Mouse (Mus musculus) heart, embryonic 14.5 days (tissue): Measurements from ENCODE around the gene Ntf5. TPM values are rescaled to one million over a fixed set of nuclear protein-coding genes. Genes with fewer than 3 reads are reported as not detected.

Source experiments
- ATAC-seq: fragments of 200-750 bp; cut with Nextera tagmentation; 2 replicates; pipeline ENCODE4 v1.8.0; 2017; ENCODE audit warnings: low read depth, moderate TSS enrichment; ENCODE audit not compliant: insufficient number of reproducible peaks, insufficient read depth, low FRiP score
- H3K27ac ChIP-seq, 2 experiments: fragments of 200-500 bp in 1 of 2; fragments of 300-500 bp in 1 of 2; sonication (generic) in 1 of 2; replicated peaks in 1 of 2; 2 replicates each; pipeline ENCODE4 v1.5.1; 2012 to 2014; ENCODE audit warnings: low read depth in 2 of 2, low read length in 2 of 2, control low read depth in 1 of 2, mild to moderate bottlenecking in 1 of 2, mixed read lengths in 1 of 2; ENCODE audit not compliant: control insufficient read depth in 1 of 2, insufficient read depth in 1 of 2
- H3K27me3 ChIP-seq: fragments of 300-500 bp; sonication (generic); 2 replicates; pipeline ENCODE4 v1.6.1; 2014; ENCODE audit warnings: mild to moderate bottlenecking, low read length, control low read depth; ENCODE audit not compliant: control insufficient read depth, insufficient read depth
- H3K36me3 ChIP-seq: fragments of 300-500 bp; sonication (generic); 2 replicates; pipeline ENCODE4 v1.6.1; 2014; ENCODE audit warnings: mild to moderate bottlenecking, control low read depth, low read length, mixed read lengths; ENCODE audit not compliant: control insufficient read depth, insufficient read depth
- H3K4me1 ChIP-seq, 2 experiments: fragments of 200-500 bp in 1 of 2; fragments of 300-500 bp in 1 of 2; sonication (generic) in 1 of 2; 2 replicates each; pipeline ENCODE4 v1.6.1; 2012 to 2014; ENCODE audit warnings: low read length in 2 of 2, control low read depth in 1 of 2, mixed read lengths in 1 of 2; ENCODE audit not compliant: control insufficient read depth in 2 of 2, insufficient read depth in 2 of 2
- H3K4me2 ChIP-seq: fragments of 300-500 bp; sonication (generic); 2 replicates; pipeline ENCODE4 v1.6.1; 2014; ENCODE audit warnings: mild to moderate bottlenecking, low read length
- H3K4me3 ChIP-seq, 2 experiments: fragments of 200-500 bp in 1 of 2; fragments of 300-500 bp in 1 of 2; sonication (generic) in 1 of 2; 2 replicates each; pipeline ENCODE4 v1.5.1; 2012 to 2014; ENCODE audit warnings: low read length in 2 of 2, mild to moderate bottlenecking in 2 of 2, control low read depth in 1 of 2, low read depth in 1 of 2, moderate library complexity in 1 of 2; ENCODE audit not compliant: control insufficient read depth in 1 of 2, insufficient read depth in 1 of 2
- H3K9ac ChIP-seq: fragments of 300-500 bp; sonication (generic); 2 replicates; pipeline ENCODE4 v1.6.1; 2014; ENCODE audit warnings: mild to moderate bottlenecking, low read length
- H3K9me3 ChIP-seq: fragments of 300-500 bp; sonication (generic); 2 replicates; pipeline ENCODE4 v1.6.1; 2016; ENCODE audit warnings: low read length, control low read depth; ENCODE audit not compliant: control insufficient read depth
- WGBS: fragments of 180-500 bp; shearing (Covaris S2); extraction: QIAGEN DNeasy Blood & Tissue Kit; methylation state at CpG from one replicate; pipeline ENCODE4 v1.1.7; 2014; 5-methylcytosine and 5-hydroxymethylcytosine counted together
- polyA plus RNA-seq: library from polyadenylated mRNA; unstranded; fragments of >200 nt; fragmentation: Nextera tagmentation; extraction: Ambion mirVana; gene quantifications from 2 replicates; pipeline ENCODE4 v1.2.1, GENCODE M21; 2014

The Ntf5 gene
- polyA plus RNA-seq, 1 experiment from 2014 or later = 1.6 TPM

- Histone ChIP-seq H3K27me3 (peaks cover 42% of the 10 kb centered on the region), H3K9me3 (no peaks in the 10 kb centered on the region), H3K4me3 (no peak overlapping the region), H3K9ac (no peak overlapping the region), H3K4me1 (peaks cover 10 to 34% of the 10 kb centered on the region in 2 experiments), H3K4me2 (peak overlapping the region; percentile 94; the same call in 1 of the 2 replicates), H3K27ac (no peak overlapping the region), H3K36me3 (peaks cover 21% of the 10 kb centered on the region)
- ATAC-seq = no peak
- WGBS = 73% methylated on average over 16 of the region's 16 CpGs
These were observed 44.3 kb upstream of the Ntf5 start for GRCm38 (mm10) chr7:45369022-45369745.

- peak overlapping the region; percentile 94 for H3K4me2 ChIP-seq
- peak overlapping the region; percentile 70 for H3K9ac ChIP-seq
- 7% methylated on average over 51 of the region's 52 CpGs for whole genome bisulfite sequencing
- peak overlapping the region; percentile 53 to 57 for H3K4me3 ChIP-seq
- H3K27me3 ChIP-seq = peaks cover 34% of the 10 kb centered on the region
- H3K9me3 ChIP-seq = no peaks in the 10 kb centered on the region
- no peak overlapping the region for H3K27ac ChIP-seq
- peaks cover 27% of the 10 kb centered on the region for H3K36me3 ChIP-seq
- ATAC-seq = no peak; the same call in 1 of the 2 replicates
- H3K4me1 ChIP-seq = peaks cover 10 to 34% of the 10 kb centered on the region in 2 experiments
These were observed 43.5 kb upstream of the Ntf5 start for GRCm38 (mm10) chr7:45369836-45370474.

GRCm38 (mm10) chr7:45370475-45371311, 42.8 kb upstream of the Ntf5 start, which contains the start of gene Lin7b:
TSS of gene Lin7b (minus strand) at chr7:45370583.
- WGBS = 7% methylated on average over 28 of the region's 28 CpGs
- H3K27ac ChIP-seq = no peak within 1 kb of the TSS
- H3K9me3 ChIP-seq = no peaks in the 10 kb centered on the region

GRCm38 (mm10) chr7:45372371-45372770, 41.1 kb upstream of the Ntf5 start:
- Histone ChIP-seq H3K4me3 (no peak overlapping the region), H3K4me1 (peaks cover 10 to 25% of the 10 kb centered on the region in 2 experiments), H3K36me3 (peaks cover 52% of the 10 kb centered on the region), H3K27me3 (peaks cover 20% of the 10 kb centered on the region), H3K9me3 (no peaks in the 10 kb centered on the region), H3K4me2 (no peak overlapping the region), H3K9ac (no peak overlapping the region), H3K27ac (no peak overlapping the region)
- ATAC-seq = no peak
- WGBS = 59% methylated on average over 5 of the region's 5 CpGs

More at GRCm38 (mm10) chr7:45370475-45371311, 42.8 kb upstream of the Ntf5 start, which contains the start of gene Lin7b:
- H3K4me2 ChIP-seq = peak within 1 kb of the TSS; percentile 94
- peaks cover 10 to 34% of the 10 kb centered on the region in 2 experiments for H3K4me1 ChIP-seq
- H3K27me3 ChIP-seq = peaks cover 27% of the 10 kb centered on the region
- H3K9ac ChIP-seq = peak within 1 kb of the TSS; percentile 70
- peaks cover 35% of the 10 kb centered on the region for H3K36me3 ChIP-seq
- ATAC-seq = peak; percentile 14; the same call in 1 of the 2 replicates
- peak within 1 kb of the TSS; percentile 53 to 57 for H3K4me3 ChIP-seq

GRCm38 (mm10) chr7:45374620-45375019, 38.9 kb upstream of the Ntf5 start:
- H3K9me3 ChIP-seq = no peaks in the 10 kb centered on the region
- H3K36me3 ChIP-seq = peaks cover 74% of the 10 kb centered on the region
- WGBS = 92% methylated on average over 8 of the region's 8 CpGs
- H3K27me3 ChIP-seq = peaks cover 3% of the 10 kb centered on the region
- peaks cover 3 to 20% of the 10 kb centered on the region in 2 experiments; a peak in 3 of 4 replicates for H3K4me1 ChIP-seq
- no peak overlapping the region for H3K4me3 ChIP-seq
- ATAC-seq = no peak
- no peak overlapping the region for H3K9ac ChIP-seq
- no peak overlapping the region for H3K4me2 ChIP-seq
- no peak overlapping the region for H3K27ac ChIP-seq

- ATAC-seq = no peak
- Histone ChIP-seq H3K36me3 (peaks cover 89% of the 10 kb centered on the region), H3K27me3 (no peaks in the 10 kb centered on the region), H3K4me3 (no peak overlapping the region), H3K9ac (no peak overlapping the region), H3K9me3 (no peaks in the 10 kb centered on the region), H3K4me1 (peaks cover 0 to 6% of the 10 kb centered on the region in 2 experiments; a peak in 1 of 4 replicates), H3K27ac (no peak overlapping the region), H3K4me2 (no peak overlapping the region)
- WGBS = 94% methylated on average over 1 of the region's 1 CpGs
These were observed 37.4 kb upstream of the Ntf5 start for GRCm38 (mm10) chr7:45376057-45376456.

GRCm38 (mm10) chr7:45386077-45386476, 27.4 kb upstream of the Ntf5 start:
- H3K27me3 ChIP-seq = no peaks in the 10 kb centered on the region
- WGBS = 90% methylated on average over 3 of the region's 3 CpGs
- no peak overlapping the region for H3K27ac ChIP-seq
- H3K4me2 ChIP-seq = no peak overlapping the region
- H3K9me3 ChIP-seq = no peaks in the 10 kb centered on the region
- H3K9ac ChIP-seq = no peak overlapping the region
- no peak for ATAC-seq
- no peak overlapping the region for H3K4me3 ChIP-seq
- peaks cover 0 to 8% of the 10 kb centered on the region in 2 experiments; a peak in 1 of 4 replicates for H3K4me1 ChIP-seq
- H3K36me3 ChIP-seq = peaks cover 100% of the 10 kb centered on the region
